Mouse (Mus musculus) C2C12 (cell line): Measurements from ENCODE around the gene Slc41a2. TPM values are rescaled to one million over a fixed set of nuclear protein-coding genes. Genes with fewer than 3 reads are reported as not detected.

ENCODE experiments used
- H3K27me3 ChIP-seq: one replicate; pipeline ENCODE4 v1.6.1; 2011; ENCODE audit not compliant: control insufficient read depth, insufficient read depth, insufficient read length
- H3K36me3 ChIP-seq: one replicate; pipeline ENCODE4 v1.6.1; 2011; ENCODE audit not compliant: control insufficient read depth, insufficient read depth
- H3K4me3 ChIP-seq: one replicate; pipeline ENCODE4 v1.5.1; 2011; ENCODE audit warnings: mild to moderate bottlenecking, control low read depth; ENCODE audit not compliant: poor library complexity, insufficient read depth, severe bottlenecking
- H3K79me2 ChIP-seq: one replicate; pipeline ENCODE4 v1.6.1; 2011; ENCODE audit not compliant: control insufficient read depth, insufficient read depth
- H3K79me3 ChIP-seq: one replicate; pipeline ENCODE4 v1.6.1; 2011; ENCODE audit warnings: low read depth, control low read depth
- H3ac ChIP-seq: one replicate; pipeline ENCODE3; 2011; ENCODE audit warnings: low read depth; ENCODE audit not compliant: control insufficient read depth, insufficient read length
- CEBPB ChIP-seq: IDR thresholded peaks from one replicate; pipeline ENCODE4 v1.6.1; 2011; ENCODE audit warnings: low read depth, mild to moderate bottlenecking, control low read depth, moderate library complexity
- CTCF ChIP-seq: IDR thresholded peaks from one replicate; pipeline ENCODE4 v1.5.1; 2011; ENCODE audit not compliant: control insufficient read depth, insufficient read depth, insufficient read length
- FOSL1 ChIP-seq: IDR thresholded peaks from one replicate; pipeline ENCODE4 v1.8.0; 2011; ENCODE audit warnings: mild to moderate bottlenecking, low read length; ENCODE audit not compliant: poor library complexity, insufficient read depth, severe bottlenecking
- MAX ChIP-seq: IDR thresholded peaks from one replicate; pipeline ENCODE4 v1.6.1; 2011; ENCODE audit warnings: mild to moderate bottlenecking, control low read depth
- MYOD1 ChIP-seq: IDR thresholded peaks from one replicate; pipeline ENCODE4 v1.6.1; 2011; ENCODE audit warnings: low read depth; ENCODE audit not compliant: control insufficient read depth, insufficient read length
- MYOG ChIP-seq: IDR thresholded peaks from one replicate; pipeline ENCODE4 v1.6.1; 2011; ENCODE audit not compliant: control insufficient read depth, insufficient read length; ENCODE audit errors: extremely low read depth
- USF1 ChIP-seq: IDR thresholded peaks from one replicate; pipeline ENCODE4 v1.6.1; 2011; ENCODE audit warnings: low read depth, mild to moderate bottlenecking, control low read depth, moderate library complexity
- polyA plus RNA-seq: library from polyadenylated mRNA; unstranded; fragments of >200 nt; fragmentation: generic; extraction: Trizol; gene quantifications from one replicate; pipeline ENCODE4 v1.2.1, GENCODE M21; 2012; ENCODE audit warnings: missing spikeins

The Slc41a2 gene
- polyA plus RNA-seq, 1 experiment: 6.5 TPM

- Histone ChIP-seq H3K79me3 (no peaks in the 10 kb centered on the region), H3K79me2 (no peaks in the 10 kb centered on the region), H3K4me3 (no peak overlapping the region), H3ac (no peak overlapping the region), H3K36me3 (no peaks in the 10 kb centered on the region), H3K27me3 (no peaks in the 10 kb centered on the region)
- no peak for TF ChIP-seq CTCF
- TF ChIP-seq USF1: no peak
- no peak for TF ChIP-seq FOSL1
- no peak for TF ChIP-seq MYOG
- TF ChIP-seq CEBPB: no peak
- no peak for TF ChIP-seq MYOD1
- TF ChIP-seq MAX: no peak
Measured at GRCm38 (mm10) chr10:83346359-83346736, 8.7 kb upstream of the Slc41a2 start.

DNA sequence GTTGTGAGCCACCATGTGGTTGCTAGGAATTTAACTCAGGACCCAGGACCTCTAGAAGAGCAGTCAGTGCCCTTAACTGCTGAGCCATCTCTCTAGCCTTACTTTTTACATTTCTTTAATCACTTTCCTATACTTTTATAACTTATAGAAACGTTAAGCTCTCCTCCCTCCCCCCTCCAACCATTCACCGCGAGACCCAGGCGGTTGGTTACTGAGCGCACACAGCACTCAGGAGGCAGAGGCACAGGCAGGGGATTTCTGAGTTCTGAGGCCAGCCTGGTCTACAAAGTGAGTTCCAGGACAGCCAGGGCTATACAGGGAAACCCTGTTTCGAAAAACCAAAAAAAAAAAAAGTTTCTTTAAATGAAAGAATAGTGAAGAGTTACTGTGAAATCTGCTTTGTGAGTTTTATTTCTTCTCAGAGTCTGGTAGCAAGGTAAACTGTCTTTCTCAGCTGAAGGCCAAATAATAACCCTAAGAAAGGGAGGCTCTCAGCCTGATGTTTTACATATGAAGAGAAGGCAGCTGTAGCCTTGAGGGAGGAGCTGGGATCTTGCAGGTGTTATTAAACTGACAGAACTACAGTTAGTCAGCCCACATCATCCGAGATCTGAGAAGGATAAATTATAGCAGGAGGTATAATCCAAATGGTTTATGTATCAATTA, 8.1 kb upstream of the Slc41a2 start:
- no peak overlapping the region for H3K4me3 ChIP-seq
- no peaks in the 10 kb centered on the region for H3K79me2 ChIP-seq
- no peaks in the 10 kb centered on the region for H3K36me3 ChIP-seq
- H3K79me3 ChIP-seq: no peaks in the 10 kb centered on the region
- no peak for TF ChIP-seq MYOD1
- TF ChIP-seq MYOG: no peak
- no peak for TF ChIP-seq FOSL1
- TF ChIP-seq CEBPB: no peak
- no peak for TF ChIP-seq CTCF
- TF ChIP-seq MAX: no peak
- no peak for TF ChIP-seq USF1
- H3K27me3 ChIP-seq: no peaks in the 10 kb centered on the region
- H3ac ChIP-seq: no peak overlapping the region

DNA sequence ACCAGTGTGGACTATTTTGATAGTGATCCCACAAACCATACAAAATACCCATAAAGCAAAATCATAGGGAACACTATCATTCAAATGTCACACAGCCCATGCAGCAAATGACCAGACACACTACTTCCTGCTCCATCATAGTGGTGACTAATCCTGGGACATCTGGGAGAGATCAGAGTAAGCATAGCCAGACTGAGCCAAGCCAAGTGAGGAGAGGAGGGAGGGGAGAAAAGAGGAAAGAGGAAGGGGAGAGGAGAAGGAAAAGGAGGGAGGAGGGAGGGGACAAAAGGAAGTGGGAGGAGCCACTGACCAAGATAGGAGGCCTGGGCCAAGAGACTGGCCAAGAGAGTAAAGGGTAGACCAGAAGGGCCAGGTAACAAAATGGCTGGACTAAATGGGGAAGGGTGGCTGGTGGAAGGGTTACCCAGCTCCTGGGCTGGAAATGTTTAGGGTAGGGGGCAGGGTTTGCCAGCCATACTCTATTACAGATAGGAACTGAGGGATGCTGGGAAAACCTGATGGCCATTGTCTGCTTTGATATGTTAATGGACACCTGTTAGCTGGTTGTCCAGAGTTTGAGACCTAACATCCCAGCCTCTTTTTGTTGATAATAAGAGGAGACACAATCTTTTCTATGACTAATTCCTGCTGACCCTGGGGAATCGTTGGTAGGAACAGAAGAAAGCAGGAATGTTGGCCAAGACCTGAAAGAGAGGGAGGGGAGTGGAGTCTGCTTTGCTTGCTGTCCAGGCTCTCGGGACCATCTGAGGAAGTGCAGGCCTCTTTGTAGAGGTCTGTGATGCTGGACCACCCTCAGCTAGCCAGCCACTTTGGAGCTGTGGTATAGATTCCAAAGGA, 6.4 kb upstream of the Slc41a2 start:
- no peak overlapping the region for H3K4me3 ChIP-seq
- H3K36me3 ChIP-seq: no peaks in the 10 kb centered on the region
- TF ChIP-seq MYOD1 (no peak), FOSL1 (no peak), USF1 (no peak), CEBPB (no peak), MYOG (no peak), CTCF (no peak), MAX (no peak)
- no peak overlapping the region for H3ac ChIP-seq
- no peaks in the 10 kb centered on the region for H3K79me2 ChIP-seq
- no peaks in the 10 kb centered on the region for H3K27me3 ChIP-seq
- no peaks in the 10 kb centered on the region for H3K79me3 ChIP-seq

GRCm38 (mm10) chr10:83343171-83343570, 5.5 kb upstream of the Slc41a2 start:
- no peaks in the 10 kb centered on the region for H3K36me3 ChIP-seq
- H3K79me3 ChIP-seq: no peaks in the 10 kb centered on the region
- H3K79me2 ChIP-seq: no peaks in the 10 kb centered on the region
- no peak overlapping the region for H3K4me3 ChIP-seq
- no peak overlapping the region for H3ac ChIP-seq
- peak; percentile 93 for TF ChIP-seq MAX
- TF ChIP-seq CEBPB: no peak
- no peaks in the 10 kb centered on the region for H3K27me3 ChIP-seq

- Histone ChIP-seq H3ac (no peak overlapping the region), H3K36me3 (no peaks in the 10 kb centered on the region), H3K27me3 (no peaks in the 10 kb centered on the region), H3K79me3 (no peaks in the 10 kb centered on the region), H3K4me3 (no peak overlapping the region), H3K79me2 (peaks cover 8% of the 10 kb centered on the region)
- no peak for TF ChIP-seq MYOG
- no peak for TF ChIP-seq CTCF
- TF ChIP-seq USF1: no peak
- no peak for TF ChIP-seq MYOD1
- TF ChIP-seq MAX: no peak
Measured at GRCm38 (mm10) chr10:83341226-83341625, 3.5 kb upstream of the Slc41a2 start.
